Mouse (Mus musculus) spleen, postnatal 10 days (tissue): ENCODE data around the gene Adam1a.
"Not testable (repeated sequence)": the region's sequence is repeated elsewhere in the genome, so short reads cannot be mapped to it uniquely, and the experiment has no call there.

Experiments
- DNase-seq, 2 experiments: peaks; one replicate each; pipeline ENCODE4 v3.0.0; 2021 to 2022; ENCODE audit warnings: low spot score in 2 of 2

Gene Adam1a

GRCm38 (mm10) chr5:121564468-121564895 lies 19.2 kb upstream of the Adam1a start:
- peak; percentile 85 to 93 for DNase-seq

GRCm38 (mm10) chr5:121562436-121562835 lies 17.2 kb upstream of the Adam1a start:
- DNase-seq = no peak

- DNase-seq = no peak
Observed at GRCm38 (mm10) chr5:121549196-121549595, 3.9 kb upstream of the Adam1a start.

GRCm38 (mm10) chr5:121547084-121547483 lies 1.8 kb upstream of the Adam1a start:
- DNase-seq = no peak

GRCm38 (mm10) chr5:121546530-121546895 lies 1.2 kb upstream of the Adam1a start:
- peak; percentile 53 to 77 for DNase-seq

- DNase-seq = peak; percentile 99
Observed at GRCm38 (mm10) chr5:121545793-121546529, 679 bp upstream of the Adam1a start, which contains the start of gene Mapkapk5. Gene Mapkapk5, minus strand, starts transcription at chr5:121545905.

GRCm38 (mm10) chr5:121543370-121543769 lies 1.9 kb downstream of the Adam1a start:
- DNase-seq = no peak

- no peak for DNase-seq
Observed at GRCm38 (mm10) chr5:121541235-121541634, 4.0 kb downstream of the Adam1a start.

- DNase-seq = no peak
Observed at GRCm38 (mm10) chr5:121540066-121540465, 5.2 kb downstream of the Adam1a start.

GRCm38 (mm10) chr5:121537588-121537987 lies 7.7 kb downstream of the Adam1a start:
- DNase-seq = no peak

GRCm38 (mm10) chr5:121536921-121537555 lies 8.2 kb downstream of the Adam1a start:
- no peak for DNase-seq

GRCm38 (mm10) chr5:121535116-121535515 lies 10.2 kb downstream of the Adam1a start:
- DNase-seq = no peak

- peak in 1 of 2 experiments; percentile 59 for DNase-seq
Observed at GRCm38 (mm10) chr5:121534521-121534920, 10.8 kb downstream of the Adam1a start.

GRCm38 (mm10) chr5:121526961-121527360 lies 18.3 kb downstream of the Adam1a start:
- DNase-seq = no peak

GRCm38 (mm10) chr5:121526526-121526925 lies 18.8 kb downstream of the Adam1a start:
- no peak for DNase-seq

GRCm38 (mm10) chr5:121525774-121526450 lies 19.4 kb downstream of the Adam1a start:
- no peak for DNase-seq

GRCm38 (mm10) chr5:121519758-121520157 lies 25.5 kb downstream of the Adam1a start:
- not testable (repeated sequence) for DNase-seq

GRCm38 (mm10) chr5:121518983-121519382 lies 26.3 kb downstream of the Adam1a start:
- DNase-seq = no peak

- no peak for DNase-seq
Observed at GRCm38 (mm10) chr5:121510009-121510408, 35.3 kb downstream of the Adam1a start.

GRCm38 (mm10) chr5:121506846-121507245 lies 38.4 kb downstream of the Adam1a start:
- no peak for DNase-seq

GRCm38 (mm10) chr5:121503231-121503630 lies 42.1 kb downstream of the Adam1a start, which contains the start of gene Adam1b:
Gene Adam1b, minus strand, starts transcription at chr5:121503435.
- DNase-seq = no peak

GRCm38 (mm10) chr5:121501424-121501996 lies 43.8 kb downstream of the Adam1a start:
- DNase-seq = not testable (repeated sequence)
